Mouse (Mus musculus) stomach, embryonic 16.5 days (tissue): ENCODE measurements around the gene Lsm7. TPM values are rescaled to one million over a fixed set of nuclear protein-coding genes. Genes with fewer than 3 reads are reported as not detected.

ENCODE experiments used
- ATAC-seq: fragments of 200-750 bp; cut with Nextera tagmentation; 2 replicates; pipeline ENCODE4 v1.8.0; 2017; ENCODE audit warnings: moderate number of reproducible peaks, moderate TSS enrichment; ENCODE audit not compliant: insufficient read depth, low FRiP score
- H3K27ac ChIP-seq: fragments of 300-500 bp; sonication (generic); 2 replicates; pipeline ENCODE4 v1.5.1; 2014; ENCODE audit warnings: low read length
- H3K27me3 ChIP-seq: fragments of 300-500 bp; sonication (generic); 2 replicates; pipeline ENCODE4 v1.6.1; 2014; ENCODE audit warnings: low read length, control low read depth, mixed read lengths; ENCODE audit not compliant: control insufficient read depth, insufficient read depth
- H3K36me3 ChIP-seq: fragments of 300-500 bp; sonication (generic); 2 replicates; pipeline ENCODE4 v1.6.1; 2014; ENCODE audit warnings: low read length; ENCODE audit not compliant: control insufficient read depth, insufficient read depth
- H3K4me1 ChIP-seq: fragments of 300-500 bp; sonication (generic); 2 replicates; pipeline ENCODE4 v1.6.1; 2014; ENCODE audit warnings: low read length, control low read depth, mixed read lengths; ENCODE audit not compliant: control insufficient read depth, insufficient read depth
- H3K4me2 ChIP-seq: fragments of 300-500 bp; sonication (generic); 2 replicates; pipeline ENCODE4 v1.6.1; 2014; ENCODE audit warnings: low read depth, low read length, mixed read lengths
- H3K4me3 ChIP-seq: fragments of 300-500 bp; sonication (generic); replicated peaks from 2 replicates; pipeline ENCODE4 v1.5.1; 2014; ENCODE audit warnings: mild to moderate bottlenecking, low read length
- H3K9ac ChIP-seq: fragments of 300-500 bp; sonication (generic); 2 replicates; pipeline ENCODE4 v1.6.1; 2014; ENCODE audit warnings: low read length
- H3K9me3 ChIP-seq: fragments of 300-500 bp; sonication (generic); replicated peaks from 2 replicates; pipeline ENCODE4 v1.6.1; 2016; ENCODE audit warnings: low read length, control low read depth; ENCODE audit not compliant: control insufficient read depth
- WGBS: fragments of 180-500 bp; shearing (Covaris S2); extraction: QIAGEN DNeasy Blood & Tissue Kit; methylation state at CpG from one replicate; pipeline ENCODE4 v1.1.7; 2014; 5-methylcytosine and 5-hydroxymethylcytosine counted together
- polyA plus RNA-seq: library from polyadenylated mRNA; unstranded; fragments of >200 nt; fragmentation: Nextera tagmentation; extraction: Ambion mirVana; gene quantifications from 2 replicates; pipeline ENCODE4 v1.2.1, GENCODE M21; 2015

Lsm7 gene
- polyA plus RNA-seq, 1 experiment from 2014 or later = 210 TPM

- H3K27me3 ChIP-seq = no peaks in the 10 kb centered on the region
- H3K27ac ChIP-seq = peak overlapping the region; percentile 1
- H3K9ac ChIP-seq = 0 out of 2 replicates have a peak overlapping the region, but pooled peaks have one; percentile 9
- no peak for ATAC-seq
- no peaks in the 10 kb centered on the region for H3K9me3 ChIP-seq
- H3K4me3 ChIP-seq = no peak overlapping the region
- 0 out of 2 replicates have a peak, but pooled peaks cover 5% of the 10 kb centered on the region for H3K36me3 ChIP-seq
- H3K4me1 ChIP-seq = peaks cover 34% of the 10 kb centered on the region
- no peak overlapping the region for H3K4me2 ChIP-seq
- WGBS = 57% methylated on average over 3 of the region's 3 CpGs
These were observed 2.8 kb upstream of the Lsm7 start for GRCm38 (mm10) chr10:80857848-80858247.

GRCm38 (mm10) chr10:80857386-80857785 lies 2.4 kb upstream of the Lsm7 start:
- Histone ChIP-seq H3K36me3 (0 out of 2 replicates have a peak, but pooled peaks cover 2% of the 10 kb centered on the region), H3K4me3 (no peak overlapping the region), H3K4me1 (peaks cover 34% of the 10 kb centered on the region), H3K9ac (peak overlapping the region; percentile 47; the same call in 1 of the 2 replicates), H3K27me3 (no peaks in the 10 kb centered on the region), H3K9me3 (no peaks in the 10 kb centered on the region), H3K4me2 (no peak overlapping the region), H3K27ac (peak overlapping the region; percentile 1)
- no peak for ATAC-seq
- 58% methylated on average over 8 of the region's 8 CpGs for WGBS

- H3K4me3 ChIP-seq = no peak overlapping the region
- no peaks in the 10 kb centered on the region for H3K9me3 ChIP-seq
- no peak for ATAC-seq
- H3K27me3 ChIP-seq = no peaks in the 10 kb centered on the region
- H3K4me1 ChIP-seq = peaks cover 34% of the 10 kb centered on the region
- 73% methylated on average over 5 of the region's 5 CpGs for WGBS
- no peak overlapping the region for H3K4me2 ChIP-seq
- H3K36me3 ChIP-seq = no peaks in the 10 kb centered on the region
- H3K27ac ChIP-seq = no peak overlapping the region
- H3K9ac ChIP-seq = peak overlapping the region; percentile 47; the same call in 1 of the 2 replicates
These were observed 1.9 kb upstream of the Lsm7 start for GRCm38 (mm10) chr10:80856908-80857307.

GRCm38 (mm10) chr10:80856267-80856666 lies 1.3 kb upstream of the Lsm7 start:
- 60% methylated on average over 3 of the region's 3 CpGs for WGBS
- H3K4me3 ChIP-seq = peak overlapping the region; percentile 90
- no peak overlapping the region for H3K27ac ChIP-seq

GRCm38 (mm10) chr10:80855749-80856073 lies 702 bp upstream of the Lsm7 start:
- no peak; the same call in 1 of the 2 replicates for ATAC-seq
- no peak overlapping the region for H3K27ac ChIP-seq
- peak overlapping the region; percentile 98 for H3K4me2 ChIP-seq

More at GRCm38 (mm10) chr10:80856267-80856666, 1.3 kb upstream of the Lsm7 start:
- Histone ChIP-seq H3K27me3 (no peaks in the 10 kb centered on the region), H3K9me3 (no peaks in the 10 kb centered on the region), H3K4me2 (peak overlapping the region; percentile 98; the same call in 1 of the 2 replicates), H3K4me1 (peaks cover 34% of the 10 kb centered on the region), H3K36me3 (peaks cover 3% of the 10 kb centered on the region; the same call in 1 of the 2 replicates), H3K9ac (peak overlapping the region; percentile 93)
- no peak for ATAC-seq

GRCm38 (mm10) chr10:80848571-80848970 lies 6.4 kb downstream of the Lsm7 start:
- Histone ChIP-seq H3K4me3 (no peak overlapping the region), H3K9ac (no peak overlapping the region), H3K27ac (no peak overlapping the region), H3K27me3 (peaks cover 15% of the 10 kb centered on the region), H3K4me2 (no peak overlapping the region), H3K4me1 (peaks cover 4% of the 10 kb centered on the region; the same call in 1 of the 2 replicates), H3K9me3 (no peaks in the 10 kb centered on the region), H3K36me3 (peaks cover 5% of the 10 kb centered on the region; the same call in 1 of the 2 replicates)
- ATAC-seq = peak; percentile 48
- 7% methylated on average over 10 of the region's 10 CpGs for WGBS

More at GRCm38 (mm10) chr10:80855749-80856073, 702 bp upstream of the Lsm7 start:
- Histone ChIP-seq H3K36me3 (peaks cover 5% of the 10 kb centered on the region; the same call in 1 of the 2 replicates), H3K9ac (peak overlapping the region; percentile 93), H3K9me3 (no peaks in the 10 kb centered on the region), H3K27me3 (no peaks in the 10 kb centered on the region), H3K4me1 (peaks cover 34% of the 10 kb centered on the region), H3K4me3 (peak overlapping the region; percentile 90)
- WGBS = 17% methylated on average over 10 of the region's 11 CpGs

GRCm38 (mm10) chr10:80845732-80846131 lies 9.3 kb downstream of the Lsm7 start:
- no peak for ATAC-seq
- H3K27ac ChIP-seq = no peak overlapping the region
- WGBS = 70% methylated on average over 12 of the region's 12 CpGs
- H3K36me3 ChIP-seq = no peaks in the 10 kb centered on the region
- no peaks in the 10 kb centered on the region for H3K9me3 ChIP-seq
- H3K4me1 ChIP-seq = peaks cover 4% of the 10 kb centered on the region; the same call in 1 of the 2 replicates
- no peak overlapping the region for H3K9ac ChIP-seq
- peaks cover 34% of the 10 kb centered on the region for H3K27me3 ChIP-seq
- no peak overlapping the region for H3K4me3 ChIP-seq
- H3K4me2 ChIP-seq = no peak overlapping the region

- Histone ChIP-seq H3K4me2 (no peak overlapping the region), H3K27ac (no peak overlapping the region), H3K4me3 (no peak overlapping the region), H3K4me1 (peaks cover 4% of the 10 kb centered on the region; the same call in 1 of the 2 replicates), H3K9ac (no peak overlapping the region; the same call in 1 of the 2 replicates), H3K27me3 (peaks cover 34% of the 10 kb centered on the region), H3K36me3 (no peaks in the 10 kb centered on the region), H3K9me3 (no peaks in the 10 kb centered on the region)
- ATAC-seq = no peak
- 64% methylated on average over 8 of the region's 8 CpGs for WGBS
These were observed 9.8 kb downstream of the Lsm7 start for GRCm38 (mm10) chr10:80845055-80845693.

GRCm38 (mm10) chr10:80843931-80844547 lies 11.0 kb downstream of the Lsm7 start, which contains the start of gene Lingo3:
TSS of gene Lingo3 (minus strand) at chr10:80844039.
- H3K27me3 ChIP-seq = peaks cover 34% of the 10 kb centered on the region
- 3% methylated on average over 46 of the region's 51 CpGs for WGBS

More at GRCm38 (mm10) chr10:80843931-80844547, 11.0 kb downstream of the Lsm7 start, which contains the start of gene Lingo3:
- peak within 1 kb of the TSS; percentile 64 for H3K9ac ChIP-seq
- peak within 1 kb of the TSS; percentile 67 for H3K4me2 ChIP-seq
- no peak within 1 kb of the TSS for H3K27ac ChIP-seq
- H3K4me1 ChIP-seq = peaks cover 4% of the 10 kb centered on the region; the same call in 1 of the 2 replicates
- H3K4me3 ChIP-seq = peak within 1 kb of the TSS; percentile 43
- ATAC-seq = no peak
- H3K9me3 ChIP-seq = no peaks in the 10 kb centered on the region
- H3K36me3 ChIP-seq = no peaks in the 10 kb centered on the region
